Mouse (Mus musculus) hindbrain, postnatal 0 days (tissue): ENCODE measurements around the gene Mrps10. TPM values are rescaled to one million over a fixed set of nuclear protein-coding genes. Genes with fewer than 3 reads are reported as not detected.
"Not testable (repeated sequence)": the region's sequence is repeated elsewhere in the genome, so short reads cannot be mapped to it uniquely, and the experiment has no call there.

Source experiments
- ATAC-seq: fragments of 200-750 bp; cut with Nextera tagmentation; 2 replicates; pipeline ENCODE4 v1.8.0; 2017; ENCODE audit warnings: mild to moderate bottlenecking, moderate TSS enrichment, moderate library complexity
- DNase-seq: peaks from one replicate; pipeline ENCODE4 v3.0.0-alpha.2; 2015; ENCODE audit warnings: low spot score
- H3K27ac ChIP-seq: fragments of 300-500 bp; sonication (generic); 2 replicates; pipeline ENCODE4 v1.5.1; 2014; ENCODE audit warnings: mild to moderate bottlenecking
- H3K27me3 ChIP-seq: fragments of 300-500 bp; sonication (generic); 2 replicates; pipeline ENCODE4 v1.6.1; 2014; ENCODE audit warnings: low read length, mixed read lengths; ENCODE audit not compliant: insufficient read depth
- H3K36me3 ChIP-seq: fragments of 300-500 bp; sonication (generic); 2 replicates; pipeline ENCODE4 v1.6.1; 2014; ENCODE audit warnings: low read length, mixed read lengths; ENCODE audit not compliant: insufficient read depth
- H3K4me1 ChIP-seq: fragments of 300-500 bp; sonication (generic); 2 replicates; pipeline ENCODE4 v1.6.1; 2014; ENCODE audit warnings: antibody characterized with exemption, low read length, mixed read lengths; ENCODE audit not compliant: insufficient read depth
- H3K4me2 ChIP-seq: fragments of 300-500 bp; sonication (generic); 2 replicates; pipeline ENCODE4 v1.6.1; 2014; ENCODE audit warnings: low read depth, mild to moderate bottlenecking, low read length, moderate library complexity, mixed read lengths
- H3K4me3 ChIP-seq: fragments of 300-500 bp; sonication (generic); 2 replicates; pipeline ENCODE4 v1.5.1; 2014; ENCODE audit warnings: low read length
- H3K9ac ChIP-seq: fragments of 300-500 bp; sonication (generic); replicated peaks from 2 replicates; pipeline ENCODE4 v1.6.1; 2014; ENCODE audit warnings: mild to moderate bottlenecking, low read length, moderate library complexity, mixed read lengths
- H3K9me3 ChIP-seq: fragments of 300-500 bp; sonication (generic); 2 replicates; pipeline ENCODE4 v1.6.1; 2016; ENCODE audit warnings: low read length, mixed read lengths
- CTCF ChIP-seq: IDR thresholded peaks from 2 replicates; pipeline ENCODE4 v1.5.1; 2016; ENCODE audit warnings: antibody characterized with exemption, control low read depth, low read depth
- WGBS: fragments of 180-500 bp; shearing (Covaris S2); extraction: QIAGEN DNeasy Blood & Tissue Kit; methylation state at CpG from one replicate; pipeline ENCODE4 v1.1.7; 2014; 5-methylcytosine and 5-hydroxymethylcytosine counted together
- polyA plus RNA-seq: library from polyadenylated mRNA; unstranded; fragments of >200 nt; fragmentation: Nextera tagmentation; extraction: Ambion mirVana; gene quantifications from 2 replicates; pipeline ENCODE4 v1.2.1, GENCODE M21; 2015
- total RNA-seq: library from RNA; depleted of rRNA; stranded (reverse); fragments of >200 nt; gene quantifications from 2 replicates; pipeline ENCODE4 v1.2.3, GENCODE M21; 2014

Mrps10 gene
- total and polyA plus RNA-seq, 2 experiments from 2014 or later: 32.9 to 76.9 TPM

- WGBS: 72% methylated on average over 7 of the region's 7 CpGs
- no peak overlapping the region for H3K4me3 ChIP-seq
- H3K27me3 ChIP-seq: no peaks in the 10 kb centered on the region
- H3K9me3 ChIP-seq: no peaks in the 10 kb centered on the region
- peak; percentile 32; the same call in 1 of the 2 replicates for TF ChIP-seq CTCF
- H3K27ac ChIP-seq: no peak overlapping the region
- no peaks in the 10 kb centered on the region for H3K4me1 ChIP-seq
- H3K36me3 ChIP-seq: peaks cover 33% of the 10 kb centered on the region
- H3K4me2 ChIP-seq: no peak overlapping the region
- peak; percentile 15 for DNase-seq
- H3K9ac ChIP-seq: no peak overlapping the region
- ATAC-seq: no peak
Measured at GRCm38 (mm10) chr17:47327969-47328368, 40.7 kb upstream of the Mrps10 start.

- Histone ChIP-seq H3K9me3 (no peaks in the 10 kb centered on the region), H3K4me2 (no peak overlapping the region), H3K4me1 (no peaks in the 10 kb centered on the region), H3K27ac (no peak overlapping the region), H3K27me3 (no peaks in the 10 kb centered on the region), H3K4me3 (no peak overlapping the region), H3K36me3 (peaks cover 29% of the 10 kb centered on the region), H3K9ac (no peak overlapping the region)
- no peak for DNase-seq
- 91% methylated on average over 26 of the region's 26 CpGs for WGBS
- no peak for TF ChIP-seq CTCF
- no peak for ATAC-seq
Measured at GRCm38 (mm10) chr17:47328552-47329343, 39.9 kb upstream of the Mrps10 start.

- 94% methylated on average over 9 of the region's 9 CpGs for WGBS
Measured at GRCm38 (mm10) chr17:47330616-47331015, 38.1 kb upstream of the Mrps10 start.

GRCm38 (mm10) chr17:47332001-47332611 is 36.6 kb upstream of the Mrps10 start:
- no peak overlapping the region for H3K4me2 ChIP-seq
- ATAC-seq: peak; percentile 54
- no peak overlapping the region for H3K4me3 ChIP-seq
- no peak overlapping the region for H3K9ac ChIP-seq
- H3K36me3 ChIP-seq: peaks cover 37% of the 10 kb centered on the region
- WGBS: 63% methylated on average over 12 of the region's 12 CpGs
- TF ChIP-seq CTCF: no peak
- H3K9me3 ChIP-seq: no peaks in the 10 kb centered on the region
- no peaks in the 10 kb centered on the region for H3K27me3 ChIP-seq
- H3K4me1 ChIP-seq: no peaks in the 10 kb centered on the region
- no peak overlapping the region for H3K27ac ChIP-seq
- DNase-seq: no peak

More at GRCm38 (mm10) chr17:47330616-47331015, 38.1 kb upstream of the Mrps10 start:
- Histone ChIP-seq H3K4me3 (no peak overlapping the region), H3K9me3 (no peaks in the 10 kb centered on the region), H3K9ac (no peak overlapping the region), H3K4me1 (no peaks in the 10 kb centered on the region), H3K36me3 (peaks cover 34% of the 10 kb centered on the region), H3K27ac (no peak overlapping the region), H3K4me2 (no peak overlapping the region), H3K27me3 (no peaks in the 10 kb centered on the region)
- ATAC-seq (no peak), DNase-seq (no peak)
- TF ChIP-seq CTCF: no peak

DNA sequence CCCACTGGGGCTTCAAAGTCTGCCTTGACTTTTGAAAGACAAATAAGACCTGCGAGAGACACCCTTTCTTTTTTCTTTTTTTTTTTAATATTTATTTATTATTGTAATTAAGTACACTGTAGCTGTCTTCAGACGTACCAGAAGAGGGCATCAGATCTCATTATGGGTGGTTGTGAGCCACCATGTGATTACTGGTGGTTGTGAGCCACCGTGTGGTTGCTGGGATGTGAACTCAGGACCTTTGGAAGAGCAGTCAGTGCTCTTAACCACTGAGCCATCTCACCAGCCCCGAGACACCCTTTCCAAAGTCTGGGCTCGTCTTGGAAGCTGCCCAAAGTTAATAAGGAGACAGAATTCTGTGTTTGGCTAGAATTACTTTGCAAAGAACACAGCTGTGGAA is 36.0 kb upstream of the Mrps10 start:
- H3K27me3 ChIP-seq, ATAC-seq, H3K9ac ChIP-seq, H3K4me1 ChIP-seq, H3K4me3 ChIP-seq, H3K27ac ChIP-seq, H3K4me2 ChIP-seq, H3K9me3 ChIP-seq: not testable (repeated sequence)
- peaks cover 39% of the 10 kb centered on the region for H3K36me3 ChIP-seq
- peak; percentile 32 for DNase-seq
- TF ChIP-seq CTCF: peak; percentile 63
- WGBS: 46% methylated on average over 5 of the region's 5 CpGs

DNA sequence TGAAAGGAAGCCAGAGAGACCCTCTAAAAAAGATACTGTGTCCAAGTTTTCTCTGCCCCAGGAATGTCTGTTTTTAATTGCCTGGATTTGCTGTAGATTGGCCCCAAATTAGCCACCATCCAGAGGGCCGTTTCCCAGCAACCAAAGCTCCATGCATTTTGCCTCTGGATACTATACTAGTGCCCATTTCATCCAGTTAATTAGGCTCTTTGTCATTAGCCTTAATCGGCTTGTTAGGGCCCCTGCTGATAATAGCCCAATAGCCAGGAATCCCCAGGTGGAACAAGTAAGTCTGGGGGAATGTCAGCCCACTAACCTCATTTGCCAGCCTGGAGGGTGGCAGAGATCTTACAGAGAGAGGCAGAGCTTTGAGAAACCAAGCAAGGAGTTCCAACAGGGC is 35.3 kb upstream of the Mrps10 start:
- Histone ChIP-seq H3K27ac (no peak overlapping the region), H3K36me3 (peaks cover 40% of the 10 kb centered on the region), H3K9me3 (no peaks in the 10 kb centered on the region), H3K4me2 (no peak overlapping the region), H3K4me3 (no peak overlapping the region), H3K9ac (no peak overlapping the region), H3K4me1 (no peaks in the 10 kb centered on the region), H3K27me3 (no peaks in the 10 kb centered on the region)
- no peak for ATAC-seq
- TF ChIP-seq CTCF: no peak
- 28% methylated on average over 2 of the region's 2 CpGs for WGBS
- peak; percentile 39 for DNase-seq

DNA sequence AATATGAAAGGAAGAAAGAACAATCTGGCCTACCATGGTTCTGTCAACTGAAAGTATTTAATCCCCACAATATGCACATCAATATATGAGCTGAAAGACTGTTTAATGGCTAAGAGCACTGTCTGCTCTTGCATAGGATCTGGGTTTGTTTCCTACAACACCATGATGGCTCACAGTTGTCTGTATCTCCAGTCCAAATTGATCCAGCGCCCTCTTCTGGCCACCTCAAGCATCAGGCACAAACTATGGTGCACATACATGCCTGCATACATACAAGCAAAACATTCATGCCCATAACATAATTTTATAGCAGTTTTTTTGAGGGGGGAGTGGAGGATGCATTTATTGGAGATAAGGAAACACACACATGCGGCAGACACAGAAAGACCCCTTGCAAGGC is 25.6 kb upstream of the Mrps10 start:
- Histone ChIP-seq H3K4me3 (no peak overlapping the region), H3K9ac (no peak overlapping the region), H3K27ac (no peak overlapping the region), H3K4me1 (no peaks in the 10 kb centered on the region), H3K36me3 (peaks cover 61% of the 10 kb centered on the region), H3K27me3 (no peaks in the 10 kb centered on the region), H3K9me3 (no peaks in the 10 kb centered on the region), H3K4me2 (no peak overlapping the region)
- no peak for ATAC-seq
- DNase-seq: no peak
- 89% methylated on average over 2 of the region's 2 CpGs for WGBS
- TF ChIP-seq CTCF: 0 out of 2 replicates have a peak, but pooled peaks have one; percentile 11
